Mouse (Mus musculus): ENCODE results near the gene S100a1. TPM values are rescaled to one million over a fixed set of nuclear protein-coding genes. Genes with fewer than 3 reads are reported as not detected.
A peak's percentile ranks its signal among the peaks of the same experiment; 100 is the strongest.

Gene S100a1
- polyA plus RNA-seq, 1 experiment from 2014 or later = 8.4 TPM

GRCm38 (mm10) chr3:90505216-90505615 is 9.0 kb downstream of the S100a1 start:
- DNase-seq (ENCODE audit: low spot score) (no peak), ATAC-seq (ENCODE audit: low FRiP score) (no peak)
- no peak overlapping the region for H3K27ac ChIP-seq (ENCODE audit: low read depth, low read length)
- 97% methylated on average over 5 of the region's 5 CpGs for WGBS
- H3K9ac ChIP-seq (ENCODE audit: low read depth, low read length) = no peak overlapping the region
- 0 out of 2 replicates have a peak, but pooled peaks cover 2% of the 10 kb centered on the region for H3K4me1 ChIP-seq (replicated peaks; ENCODE audit: control insufficient read depth, insufficient read depth, low read length)
- no peak overlapping the region for H3K4me3 ChIP-seq (ENCODE audit: low read depth, low read length)
- H3K27me3 ChIP-seq (ENCODE audit: control insufficient read depth, insufficient read depth, low read length) = no peaks in the 10 kb centered on the region
- no peaks in the 10 kb centered on the region for H3K9me3 ChIP-seq (ENCODE audit: control insufficient read depth, low read length)
- H3K4me2 ChIP-seq (replicated peaks; ENCODE audit: low read depth, low read length) = no peak overlapping the region
- peaks cover 20% of the 10 kb centered on the region for H3K36me3 ChIP-seq (ENCODE audit: control insufficient read depth, insufficient read depth, low read length)

GRCm38 (mm10) chr3:90503444-90503843 is 10.7 kb downstream of the S100a1 start:
- Histone ChIP-seq H3K9ac (ENCODE audit: low read depth, low read length) (no peak overlapping the region), H3K4me3 (ENCODE audit: low read depth, low read length) (no peak overlapping the region), H3K4me2 (replicated peaks; ENCODE audit: low read depth, low read length) (no peak overlapping the region), H3K27me3 (ENCODE audit: control insufficient read depth, insufficient read depth, low read length) (no peaks in the 10 kb centered on the region), H3K36me3 (ENCODE audit: control insufficient read depth, insufficient read depth, low read length) (peaks cover 20% of the 10 kb centered on the region), H3K4me1 (replicated peaks; ENCODE audit: control insufficient read depth, insufficient read depth, low read length) (0 out of 2 replicates have a peak, but pooled peaks cover 2% of the 10 kb centered on the region), H3K9me3 (ENCODE audit: control insufficient read depth, low read length) (no peaks in the 10 kb centered on the region), H3K27ac (ENCODE audit: low read depth, low read length) (no peak overlapping the region)
- ATAC-seq (ENCODE audit: low FRiP score) (no peak), DNase-seq (ENCODE audit: low spot score) (no peak)
- WGBS = 91% methylated on average over 4 of the region's 4 CpGs

- Histone ChIP-seq H3K27ac (ENCODE audit: low read depth, low read length) (no peak overlapping the region), H3K9ac (ENCODE audit: low read depth, low read length) (no peak overlapping the region), H3K9me3 (ENCODE audit: control insufficient read depth, low read length) (no peaks in the 10 kb centered on the region), H3K27me3 (ENCODE audit: control insufficient read depth, insufficient read depth, low read length) (no peaks in the 10 kb centered on the region), H3K36me3 (ENCODE audit: control insufficient read depth, insufficient read depth, low read length) (peaks cover 4% of the 10 kb centered on the region), H3K4me2 (replicated peaks; ENCODE audit: low read depth, low read length) (no peak overlapping the region), H3K4me1 (replicated peaks; ENCODE audit: control insufficient read depth, insufficient read depth, low read length) (no peaks in the 10 kb centered on the region), H3K4me3 (ENCODE audit: low read depth, low read length) (no peak overlapping the region)
- DNase-seq (ENCODE audit: low spot score) (no peak), ATAC-seq (ENCODE audit: low FRiP score) (no peak)
Measured at GRCm38 (mm10) chr3:90497597-90497996, 16.6 kb downstream of the S100a1 start.

GRCm38 (mm10) chr3:90495850-90496525 is 18.2 kb downstream of the S100a1 start:
- DNase-seq (ENCODE audit: low spot score) (no peak), ATAC-seq (ENCODE audit: low FRiP score) (no peak)

GRCm38 (mm10) chr3:90493831-90494540 is 20.2 kb downstream of the S100a1 start:
- DNase-seq (ENCODE audit: low spot score) = no peak
- Histone ChIP-seq H3K4me3 (ENCODE audit: low read depth, low read length) (no peak overlapping the region), H3K9ac (ENCODE audit: low read depth, low read length) (no peak overlapping the region), H3K4me1 (replicated peaks; ENCODE audit: control insufficient read depth, insufficient read depth, low read length) (0 out of 2 replicates have a peak, but pooled peaks cover 3% of the 10 kb centered on the region), H3K36me3 (ENCODE audit: control insufficient read depth, insufficient read depth, low read length) (no peaks in the 10 kb centered on the region; the same call in 1 of the 2 replicates), H3K27ac (ENCODE audit: low read depth, low read length) (no peak overlapping the region), H3K4me2 (replicated peaks; ENCODE audit: low read depth, low read length) (no peak overlapping the region), H3K27me3 (ENCODE audit: control insufficient read depth, insufficient read depth, low read length) (no peaks in the 10 kb centered on the region), H3K9me3 (ENCODE audit: control insufficient read depth, low read length) (no peaks in the 10 kb centered on the region)
- 68% methylated on average over 4 of the region's 4 CpGs for WGBS
- ATAC-seq (ENCODE audit: low FRiP score) = no peak

More at GRCm38 (mm10) chr3:90495850-90496525, 18.2 kb downstream of the S100a1 start:
- no peaks in the 10 kb centered on the region for H3K36me3 ChIP-seq (ENCODE audit: control insufficient read depth, insufficient read depth, low read length)
- H3K4me3 ChIP-seq (ENCODE audit: low read depth, low read length) = no peak overlapping the region
- no peak overlapping the region for H3K9ac ChIP-seq (ENCODE audit: low read depth, low read length)
- no peak overlapping the region for H3K27ac ChIP-seq (ENCODE audit: low read depth, low read length)
- no peaks in the 10 kb centered on the region for H3K27me3 ChIP-seq (ENCODE audit: control insufficient read depth, insufficient read depth, low read length)
- H3K9me3 ChIP-seq (ENCODE audit: control insufficient read depth, low read length) = no peaks in the 10 kb centered on the region
- H3K4me2 ChIP-seq (replicated peaks; ENCODE audit: low read depth, low read length) = no peak overlapping the region
- H3K4me1 ChIP-seq (replicated peaks; ENCODE audit: control insufficient read depth, insufficient read depth, low read length) = no peaks in the 10 kb centered on the region
- 95% methylated on average over 7 of the region's 7 CpGs for WGBS

- Histone ChIP-seq H3K9ac (ENCODE audit: low read depth, low read length) (no peak overlapping the region), H3K36me3 (ENCODE audit: control insufficient read depth, insufficient read depth, low read length) (peaks cover 12% of the 10 kb centered on the region), H3K27me3 (ENCODE audit: control insufficient read depth, insufficient read depth, low read length) (no peaks in the 10 kb centered on the region), H3K4me1 (replicated peaks; ENCODE audit: control insufficient read depth, insufficient read depth, low read length) (0 out of 2 replicates have a peak, but pooled peaks cover 3% of the 10 kb centered on the region), H3K27ac (ENCODE audit: low read depth, low read length) (no peak overlapping the region), H3K4me2 (replicated peaks; ENCODE audit: low read depth, low read length) (no peak overlapping the region), H3K4me3 (ENCODE audit: low read depth, low read length) (no peak overlapping the region), H3K9me3 (ENCODE audit: control insufficient read depth, low read length) (no peaks in the 10 kb centered on the region)
- no peak for ATAC-seq (ENCODE audit: low FRiP score)
- 46% methylated on average over 2 of the region's 2 CpGs for WGBS
- DNase-seq (ENCODE audit: low spot score) = peak; percentile 23
Measured at GRCm38 (mm10) chr3:90491350-90491749, 22.8 kb downstream of the S100a1 start.

GRCm38 (mm10) chr3:90490696-90491256 is 23.4 kb downstream of the S100a1 start, which contains the start of gene Snapin:
Snapin (minus strand) TSS chr3:90491033.
- ATAC-seq (ENCODE audit: low FRiP score) = peak; percentile 97
- no peaks in the 10 kb centered on the region for H3K9me3 ChIP-seq (ENCODE audit: control insufficient read depth, low read length)
- H3K4me1 ChIP-seq (replicated peaks; ENCODE audit: control insufficient read depth, insufficient read depth, low read length) = 0 out of 2 replicates have a peak, but pooled peaks cover 3% of the 10 kb centered on the region
- H3K36me3 ChIP-seq (ENCODE audit: control insufficient read depth, insufficient read depth, low read length) = peaks cover 14% of the 10 kb centered on the region
- H3K4me3 ChIP-seq (ENCODE audit: low read depth, low read length) = peak within 1 kb of the TSS; percentile 73
- WGBS = 1% methylated on average over 37 of the region's 37 CpGs
- no peaks in the 10 kb centered on the region for H3K27me3 ChIP-seq (ENCODE audit: control insufficient read depth, insufficient read depth, low read length)
- no peak within 1 kb of the TSS for H3K27ac ChIP-seq (ENCODE audit: low read depth, low read length)
- peak within 1 kb of the TSS; percentile 49 for H3K4me2 ChIP-seq (replicated peaks; ENCODE audit: low read depth, low read length)
- H3K9ac ChIP-seq (ENCODE audit: low read depth, low read length) = peak within 1 kb of the TSS; percentile 81
- peak; percentile 96 for DNase-seq (ENCODE audit: low spot score)

- Histone ChIP-seq H3K36me3 (ENCODE audit: control insufficient read depth, insufficient read depth, low read length) (peaks cover 22% of the 10 kb centered on the region), H3K4me2 (replicated peaks; ENCODE audit: low read depth, low read length) (no peak overlapping the region), H3K27me3 (ENCODE audit: control insufficient read depth, insufficient read depth, low read length) (no peaks in the 10 kb centered on the region), H3K9ac (ENCODE audit: low read depth, low read length) (no peak overlapping the region), H3K27ac (ENCODE audit: low read depth, low read length) (no peak overlapping the region), H3K9me3 (ENCODE audit: control insufficient read depth, low read length) (no peaks in the 10 kb centered on the region), H3K4me3 (ENCODE audit: low read depth, low read length) (no peak overlapping the region), H3K4me1 (replicated peaks; ENCODE audit: control insufficient read depth, insufficient read depth, low read length) (0 out of 2 replicates have a peak, but pooled peaks cover 3% of the 10 kb centered on the region)
- DNase-seq (ENCODE audit: low spot score) = no peak
- ATAC-seq (ENCODE audit: low FRiP score) = no peak
- WGBS = 86% methylated on average over 6 of the region's 6 CpGs
Measured at GRCm38 (mm10) chr3:90488576-90488975, 25.6 kb downstream of the S100a1 start.
